Mouse (Mus musculus) effector memory CD4-positive, alpha-beta T cell, adult 5 months (primary cell): Measurements from ENCODE around the gene Incenp. TPM values are rescaled to one million over a fixed set of nuclear protein-coding genes. Genes with fewer than 3 reads are reported as not detected.

ENCODE experiments used
- polyA plus RNA-seq: library from polyadenylated mRNA; unstranded; fragments of 100-300 nt; shearing (Covaris generic); gene quantifications from one replicate; pipeline ENCODE4 v1.2.1, GENCODE M21; 2017

Gene Incenp
- 29.0 TPM for polyA plus RNA-seq

GRCm38 (mm10) chr19:9899072-9899779, at the start of gene Incenp:
Gene Incenp, minus strand, starts transcription at chr19:9899551.

DNA sequence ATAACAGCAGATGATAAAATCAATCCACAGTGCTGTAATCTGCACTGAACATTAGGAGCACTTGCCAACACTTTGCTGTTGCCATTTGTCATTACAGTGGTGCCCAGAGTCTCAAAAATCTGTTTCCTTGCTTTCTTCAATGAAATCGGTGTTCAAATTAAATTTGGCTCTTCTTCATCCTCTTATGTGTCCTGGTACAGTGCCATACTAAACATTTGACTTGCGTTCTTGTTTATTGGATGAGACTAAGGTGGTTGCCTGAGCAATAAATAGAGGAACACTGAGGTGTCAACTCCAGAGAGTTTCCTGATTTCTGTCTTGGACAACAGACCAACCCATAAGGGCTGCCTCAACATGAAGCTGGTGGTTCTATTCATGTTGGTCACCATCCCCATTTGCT, 52.1 kb downstream of the Incenp start, which contains the start of gene Scgb2a2:
Gene Scgb2a2, plus strand, starts transcription at position 301 of the 400 bp plus-strand sequence.

Other genes with a start within 250 kb of the Incenp start
- not detected for gene Scgb2a2, start 52.0 kb downstream of the Incenp start, polyA plus RNA-seq
- gene Fth1, start 81.0 kb upstream of the Incenp start, polyA plus RNA-seq: 3,986 TPM
- 0.24 TPM for gene Best1, start 102.1 kb upstream of the Incenp start, polyA plus RNA-seq
- not detected for gene Rab3il1, start 102.1 kb upstream of the Incenp start, polyA plus RNA-seq
- gene Fads3, start 142.0 kb upstream of the Incenp start, polyA plus RNA-seq: not detected
- gene Fads2, start 202.2 kb upstream of the Incenp start, polyA plus RNA-seq: not detected